Mouse (Mus musculus) MEL-GATA-1-ER (cell line): ENCODE measurements at regions not wholly inside any gene's neighbourhood (a gene's known extent, or its start where the extent isn't known, plus 50 kb on each side); places are given as distances from the start of the nearest gene placed in this dataset.

ENCODE experiments used
- DNase-seq: peaks from one replicate; pipeline ENCODE4 v3.0.0-alpha.2; 2012; ENCODE audit warnings: low read depth; ENCODE audit errors: extremely low read depth

- DNase-seq: no peak
These were observed 96.1 kb upstream of the Chd2 start for GRCm38 (mm10) chr7:73637810-73638125.

- no peak for DNase-seq
These were observed 95.6 kb upstream of the Chd2 start for GRCm38 (mm10) chr7:73637101-73637809.

GRCm38 (mm10) chr7:73635422-73635821, 93.8 kb upstream of the Chd2 start:
- DNase-seq: no peak

- DNase-seq: no peak
These were observed 89.2 kb upstream of the Chd2 start for GRCm38 (mm10) chr7:73630790-73631189.

GRCm38 (mm10) chr7:73629182-73629581, 87.6 kb upstream of the Chd2 start:
- no peak for DNase-seq

- peak; percentile 81 for DNase-seq
These were observed 86.4 kb upstream of the Chd2 start for GRCm38 (mm10) chr7:73628071-73628470.

- DNase-seq: no peak
These were observed 84.7 kb upstream of the Chd2 start for GRCm38 (mm10) chr7:73626291-73626690.

GRCm38 (mm10) chr7:73625651-73626050, 84.0 kb upstream of the Chd2 start:
- DNase-seq: no peak

- no peak for DNase-seq
These were observed 83.4 kb upstream of the Chd2 start for GRCm38 (mm10) chr7:73624992-73625391.

GRCm38 (mm10) chr7:73624093-73624600, 82.5 kb upstream of the Chd2 start:
- no peak for DNase-seq

GRCm38 (mm10) chr7:73622468-73622867, 80.8 kb upstream of the Chd2 start:
- no peak for DNase-seq

GRCm38 (mm10) chr7:73620341-73620740, 78.7 kb upstream of the Chd2 start:
- DNase-seq: no peak

GRCm38 (mm10) chr7:73618758-73619416, 77.3 kb upstream of the Chd2 start:
- DNase-seq: no peak

GRCm38 (mm10) chr7:73617910-73618757, 76.5 kb upstream of the Chd2 start:
- peak; percentile 82 for DNase-seq

GRCm38 (mm10) chr7:73616971-73617906, 75.6 kb upstream of the Chd2 start:
- DNase-seq: peak; percentile 78

- DNase-seq: no peak
These were observed 74.4 kb upstream of the Chd2 start for GRCm38 (mm10) chr7:73616015-73616414.

GRCm38 (mm10) chr7:73614840-73615555, 73.4 kb upstream of the Chd2 start:
- DNase-seq: no peak

GRCm38 (mm10) chr7:73614341-73614740, 72.7 kb upstream of the Chd2 start:
- no peak for DNase-seq

- DNase-seq: no peak
These were observed 71.1 kb upstream of the Chd2 start for GRCm38 (mm10) chr7:73612752-73613092.
